Mouse (Mus musculus) bone marrow, adult 2 months (tissue): ENCODE measurements around the gene Cttnbp2nl.

Experiments
- CTCF ChIP-seq: fragments of 200-500 bp; IDR thresholded peaks from 2 replicates; pipeline ENCODE4 v1.5.1; 2011; ENCODE audit warnings: low read length, control low read depth; ENCODE audit not compliant: control insufficient read depth, insufficient read depth
- POLR2A ChIP-seq: fragments of 200-500 bp; IDR thresholded peaks from 2 replicates; pipeline ENCODE4 v1.6.1; 2011; ENCODE audit warnings: low read depth, mild to moderate bottlenecking, control low read depth, low read length, borderline replicate concordance; ENCODE audit not compliant: control insufficient read depth

DNA sequence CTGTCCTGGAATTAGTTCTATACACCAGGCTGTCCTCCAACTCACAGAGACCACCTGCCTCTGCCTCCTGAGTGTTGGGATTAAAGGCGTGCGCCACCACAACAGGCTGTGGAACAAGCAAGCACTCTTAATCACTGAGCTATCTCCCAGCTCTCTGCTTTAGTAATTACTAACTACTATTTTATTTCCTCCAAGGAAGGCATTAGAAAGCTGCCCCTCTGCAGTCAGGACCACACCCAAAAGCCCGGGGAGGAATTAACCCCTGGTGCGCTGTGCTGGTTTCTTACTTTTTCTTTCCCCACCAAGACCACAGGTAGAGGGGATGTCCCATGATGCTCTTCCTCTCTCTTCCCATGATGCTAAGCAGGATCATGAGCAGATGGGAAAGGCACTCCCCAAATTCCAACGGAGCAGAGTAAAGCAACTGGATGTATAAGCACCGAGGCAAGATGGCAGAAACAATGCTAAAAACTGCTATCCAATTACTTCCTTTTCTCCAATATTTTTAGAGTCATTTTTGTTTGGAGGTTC is 15.6 kb downstream of the Cttnbp2nl start:
- TF ChIP-seq POLR2A (no peak), CTCF (no peak)
